Mouse (Mus musculus) liver, adult 2 months (tissue): ENCODE data around the gene Fgd6.

Experiments
- CTCF ChIP-seq: fragments of 200-500 bp; IDR thresholded peaks from 2 replicates; pipeline ENCODE4 v1.5.1; 2011; ENCODE audit warnings: low read depth, low read length, control low read depth
- POLR2A ChIP-seq: fragments of 200-500 bp; IDR thresholded peaks from 2 replicates; pipeline ENCODE4 v1.6.1; 2011; ENCODE audit warnings: low read length, control low read depth; ENCODE audit not compliant: insufficient read depth; ENCODE audit errors: extremely low read depth

DNA sequence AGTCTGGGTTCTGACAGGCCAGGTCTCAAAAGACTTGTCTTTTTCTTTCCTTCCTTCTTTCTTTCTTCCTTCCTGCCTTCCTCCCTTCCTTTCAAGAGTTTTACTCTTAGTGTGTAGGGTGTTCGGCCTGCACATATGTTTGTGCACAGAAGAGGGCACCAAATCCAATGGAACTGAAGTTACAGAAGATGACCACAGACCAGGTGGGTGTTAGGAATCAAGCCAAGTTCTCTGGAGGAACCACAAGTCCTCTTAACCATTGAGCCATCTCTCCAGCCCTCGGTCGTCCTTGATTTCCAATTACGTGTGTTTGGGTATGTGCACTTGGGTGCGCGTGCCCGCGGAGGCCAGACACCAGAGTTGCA, 111.6 kb downstream of the Fgd6 start:
- TF ChIP-seq POLR2A (no peak), CTCF (no peak)
